Mouse (Mus musculus) activated CD4-positive, CD25-positive, alpha-beta regulatory T cell, adult 4 months (primary cell): ENCODE data around the gene Ccne1. TPM values are rescaled to one million over a fixed set of nuclear protein-coding genes. Genes with fewer than 3 reads are reported as not detected.

ENCODE experiments used
- polyA plus RNA-seq, 2 experiments: library from polyadenylated mRNA; unstranded; fragments of 100-300 nt; shearing (Covaris generic); gene quantifications; one replicate each; pipeline ENCODE4 v1.2.1; 2017

Gene Ccne1
- polyA plus RNA-seq, 2 experiments from 2014 or later: 4.4 to 8.1 TPM

Other genes starting within 250 kb of the Ccne1 start
- 10 to 100 TPM; 12.3 to 21.5 TPM for gene Uri1, start 84.0 kb downstream of the Ccne1 start, polyA plus RNA-seq
- gene 1600014C10Rik, start 75.7 kb upstream of the Ccne1 start, polyA plus RNA-seq: 100 to 1,000 TPM; 149 to 152 TPM
- gene Plekhf1, start 120.5 kb upstream of the Ccne1 start, polyA plus RNA-seq: under 1 TPM; 0.45 to 0.47 TPM
- gene Pop4, start 163.9 kb upstream of the Ccne1 start, polyA plus RNA-seq: 10 to 100 TPM; 30.7 to 34.4 TPM